Mouse (Mus musculus) small intestine, adult 2 months (tissue): Measurements from ENCODE around the gene Apbb2. TPM values are rescaled to one million over a fixed set of nuclear protein-coding genes. Genes with fewer than 3 reads are reported as not detected.

Experiments used
- H3K27ac ChIP-seq: fragments of 200-500 bp; 2 replicates; pipeline ENCODE4 v1.5.1; 2012; ENCODE audit warnings: low read depth, low read length, control low read depth, inconsistent platforms; ENCODE audit not compliant: insufficient read depth
- H3K27me3 ChIP-seq: fragments of 200-500 bp; 2 replicates; pipeline ENCODE4 v1.6.1; 2012; ENCODE audit warnings: mild to moderate bottlenecking, moderate library complexity, low read length, inconsistent platforms; ENCODE audit not compliant: control insufficient read depth, insufficient read depth
- H3K36me3 ChIP-seq: fragments of 200-500 bp; 2 replicates; pipeline ENCODE4 v1.6.1; 2012; ENCODE audit warnings: mild to moderate bottlenecking, low read length, control low read depth, inconsistent platforms; ENCODE audit not compliant: control insufficient read depth, insufficient read depth
- H3K4me1 ChIP-seq: fragments of 200-500 bp; 2 replicates; pipeline ENCODE4 v1.6.1; 2012; ENCODE audit warnings: low read length, inconsistent platforms, mixed read lengths; ENCODE audit not compliant: control insufficient read depth, insufficient read depth, insufficient read length
- H3K4me3 ChIP-seq: fragments of 200-500 bp; 2 replicates; pipeline ENCODE4 v1.5.1; 2012; ENCODE audit warnings: low read depth, mild to moderate bottlenecking, control low read depth, inconsistent platforms, low read length, moderate library complexity
- CTCF ChIP-seq: fragments of 200-500 bp; IDR thresholded peaks from 2 replicates; pipeline ENCODE4 v1.5.1; 2012; ENCODE audit warnings: low read depth, mild to moderate bottlenecking, control low read depth, inconsistent platforms, low read length, moderate library complexity, mixed read lengths; ENCODE audit not compliant: insufficient replicate concordance, insufficient read length; ENCODE audit errors: extremely low read depth
- POLR2A ChIP-seq: fragments of 200-500 bp; IDR thresholded peaks from 2 replicates; pipeline ENCODE4 v1.6.1; 2012; ENCODE audit warnings: low read depth, mild to moderate bottlenecking, control low read depth, inconsistent platforms, low read length, moderate library complexity
- WGBS: fragments of 180-500 bp; shearing (Covaris S2); methylation state at CpG from one replicate; pipeline ENCODE4 v1.1.7; 2018; 5-methylcytosine and 5-hydroxymethylcytosine counted together
- polyA plus RNA-seq: library from polyadenylated mRNA; depleted of rRNA; stranded (reverse); fragments of >200 nt; gene quantifications from 2 replicates; pipeline ENCODE4 v1.2.3, GENCODE M21; 2012

The Apbb2 gene
- polyA plus RNA-seq, 1 experiment = 8.3 TPM

DNA sequence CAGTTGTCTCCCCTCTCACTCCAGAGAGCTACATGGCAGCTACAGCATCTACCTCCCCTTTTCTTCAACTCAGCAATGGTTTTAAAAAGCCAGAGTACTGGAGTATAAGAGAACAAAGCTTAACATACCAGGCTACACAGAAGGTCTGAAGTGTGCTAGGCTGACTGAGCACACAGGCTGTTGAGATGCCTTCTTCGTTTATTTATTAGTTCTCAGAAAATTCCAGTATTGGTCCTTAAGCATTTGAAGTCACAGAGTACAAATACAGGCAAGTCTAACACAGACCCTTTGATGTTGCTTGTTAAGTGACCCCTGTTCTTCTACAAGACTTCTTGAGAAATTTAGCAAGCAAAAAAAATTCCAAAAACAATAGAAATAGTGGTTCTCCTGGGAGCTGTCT, 120.4 kb downstream of the Apbb2 start:
- no peak overlapping the region for H3K27ac ChIP-seq
- WGBS = 43% methylated on average over 1 of the region's 1 CpGs
- no peaks in the 10 kb centered on the region for H3K27me3 ChIP-seq
- TF ChIP-seq POLR2A (no peak), CTCF (no peak)
- no peaks in the 10 kb centered on the region for H3K4me1 ChIP-seq
- no peak overlapping the region for H3K4me3 ChIP-seq
- 0 out of 2 replicates have a peak, but pooled peaks cover 3% of the 10 kb centered on the region for H3K36me3 ChIP-seq

DNA sequence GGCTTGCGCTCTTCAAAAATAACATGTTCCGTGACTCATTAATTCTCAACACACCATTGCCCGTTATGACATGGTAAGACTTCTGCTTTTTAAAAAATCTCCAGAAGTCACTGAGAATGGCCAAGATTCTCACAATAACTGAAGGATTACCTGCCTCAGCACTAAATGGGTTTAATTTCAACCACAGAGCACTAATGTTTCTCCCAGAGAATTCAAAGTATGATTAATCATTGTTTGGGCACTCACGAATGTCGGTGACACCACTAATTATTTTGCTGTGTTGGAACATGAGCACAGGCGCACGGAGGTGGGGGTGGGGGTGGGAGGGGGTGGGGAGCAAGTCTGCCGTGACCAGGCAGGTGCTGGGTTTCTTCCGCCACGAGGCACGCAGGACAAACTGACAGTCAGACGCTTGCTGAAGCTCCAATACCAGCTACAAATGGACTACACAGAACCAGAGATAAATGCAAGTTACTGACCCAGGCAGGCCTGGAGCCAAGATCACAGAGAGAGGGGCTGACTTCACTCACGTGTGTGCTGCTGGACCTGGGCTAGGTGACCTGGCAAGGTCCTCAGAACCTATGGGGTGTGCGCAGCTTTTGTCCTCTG, 121.0 kb downstream of the Apbb2 start:
- H3K4me1 ChIP-seq = no peaks in the 10 kb centered on the region

DNA sequence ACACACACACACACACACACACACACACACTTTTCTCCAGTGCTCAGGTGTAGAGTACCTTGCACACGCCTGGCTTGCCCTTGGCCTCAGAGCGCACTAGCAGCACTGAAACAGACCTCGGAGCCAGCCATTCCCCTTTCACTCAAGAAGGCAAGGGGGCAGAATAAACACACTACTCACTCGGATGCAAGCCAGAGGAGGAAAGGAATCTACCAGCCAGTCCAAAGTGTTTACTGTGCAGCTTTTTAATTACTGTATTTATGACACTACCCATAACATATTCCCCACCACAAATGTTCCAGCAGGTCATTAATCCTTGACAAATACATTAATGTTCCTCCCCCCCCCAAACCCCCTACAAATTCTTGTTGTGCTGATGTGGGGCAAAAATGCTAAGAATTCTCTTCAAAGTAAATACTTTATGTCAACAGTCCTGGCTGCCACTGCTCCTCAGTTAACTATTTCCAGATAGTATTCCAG, 121.7 kb downstream of the Apbb2 start:
- no peak overlapping the region for H3K27ac ChIP-seq
- H3K4me3 ChIP-seq = no peak overlapping the region
- H3K27me3 ChIP-seq = no peaks in the 10 kb centered on the region
- WGBS = 59% methylated on average over 4 of the region's 4 CpGs
- TF ChIP-seq CTCF (no peak), POLR2A (no peak)
- 0 out of 2 replicates have a peak, but pooled peaks cover 3% of the 10 kb centered on the region for H3K36me3 ChIP-seq
- no peaks in the 10 kb centered on the region for H3K4me1 ChIP-seq

More for the DNA sequence above, 121.0 kb downstream of the Apbb2 start:
- 69% methylated on average over 14 of the region's 14 CpGs for WGBS
- H3K27ac ChIP-seq = no peak overlapping the region
- H3K27me3 ChIP-seq = no peaks in the 10 kb centered on the region
- H3K36me3 ChIP-seq = 0 out of 2 replicates have a peak, but pooled peaks cover 3% of the 10 kb centered on the region
- TF ChIP-seq POLR2A (no peak), CTCF (no peak)
- H3K4me3 ChIP-seq = no peak overlapping the region

DNA sequence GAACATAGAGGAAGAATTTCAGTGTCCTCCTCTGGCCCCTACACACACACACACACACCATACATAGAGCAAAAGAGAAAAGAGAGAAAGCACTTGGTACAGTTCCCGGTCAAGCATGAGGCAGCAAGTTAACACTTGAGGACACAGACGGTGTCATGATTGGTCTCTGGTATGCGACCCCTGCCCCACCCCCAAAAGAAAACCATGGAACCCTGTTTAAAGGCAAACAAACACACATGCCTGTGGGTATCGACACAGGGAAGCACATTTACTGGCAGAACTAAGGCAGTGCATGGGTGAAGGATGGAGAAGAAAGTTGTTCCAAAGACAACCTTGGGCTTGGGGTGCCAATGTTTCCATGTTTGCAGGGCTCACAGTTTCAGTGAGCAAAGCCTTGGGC, 123.9 kb downstream of the Apbb2 start:
- Histone ChIP-seq H3K36me3 (no peaks in the 10 kb centered on the region), H3K4me1 (no peaks in the 10 kb centered on the region), H3K27me3 (no peaks in the 10 kb centered on the region), H3K4me3 (no peak overlapping the region), H3K27ac (no peak overlapping the region)
- WGBS = 70% methylated on average over 4 of the region's 4 CpGs
- TF ChIP-seq CTCF (no peak), POLR2A (no peak)

GRCm38 (mm10) chr5:66492563-66492960, 126.0 kb downstream of the Apbb2 start:
- TF ChIP-seq POLR2A = no peak
- TF ChIP-seq CTCF = no peak
- H3K36me3 ChIP-seq = no peaks in the 10 kb centered on the region
- H3K4me1 ChIP-seq = no peaks in the 10 kb centered on the region
- WGBS = 83% methylated on average over 4 of the region's 4 CpGs
- H3K27me3 ChIP-seq = no peaks in the 10 kb centered on the region
- no peak overlapping the region for H3K4me3 ChIP-seq
- H3K27ac ChIP-seq = no peak overlapping the region

DNA sequence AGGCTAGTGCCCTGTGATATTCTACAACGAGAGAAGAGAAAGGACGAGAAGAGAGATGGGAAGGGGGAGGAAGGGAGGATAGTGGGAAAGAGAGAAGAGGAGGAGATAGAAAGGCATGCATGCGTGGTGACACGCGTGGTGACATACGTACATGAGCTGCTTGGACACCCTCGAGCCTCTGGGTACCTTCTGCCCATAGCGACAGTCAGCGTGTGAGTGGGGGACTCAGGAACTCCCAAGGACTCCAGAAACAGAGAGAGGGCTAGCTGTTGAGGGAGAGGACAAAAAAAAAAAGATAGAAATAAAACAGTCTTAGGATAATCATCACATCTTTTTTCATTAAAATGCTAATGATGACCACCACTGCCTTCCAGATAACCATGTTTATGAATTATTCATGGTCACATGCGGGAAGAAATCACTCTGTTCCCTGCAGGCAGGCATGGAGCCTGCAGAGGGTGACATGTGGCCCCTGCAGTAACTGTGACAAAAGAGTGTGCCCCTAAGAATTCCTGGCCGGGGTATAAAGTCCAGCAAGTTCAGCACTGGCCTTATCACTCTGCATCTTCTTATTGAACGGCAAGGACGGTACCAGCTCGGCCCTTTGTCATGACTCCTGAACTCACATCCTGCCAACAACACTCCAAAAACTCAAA, 126.5 kb downstream of the Apbb2 start:
- Histone ChIP-seq H3K27ac (no peak overlapping the region), H3K36me3 (no peaks in the 10 kb centered on the region), H3K4me1 (no peaks in the 10 kb centered on the region), H3K27me3 (no peaks in the 10 kb centered on the region), H3K4me3 (no peak overlapping the region)
- 80% methylated on average over 14 of the region's 14 CpGs for WGBS
- TF ChIP-seq POLR2A (no peak), CTCF (no peak)

DNA sequence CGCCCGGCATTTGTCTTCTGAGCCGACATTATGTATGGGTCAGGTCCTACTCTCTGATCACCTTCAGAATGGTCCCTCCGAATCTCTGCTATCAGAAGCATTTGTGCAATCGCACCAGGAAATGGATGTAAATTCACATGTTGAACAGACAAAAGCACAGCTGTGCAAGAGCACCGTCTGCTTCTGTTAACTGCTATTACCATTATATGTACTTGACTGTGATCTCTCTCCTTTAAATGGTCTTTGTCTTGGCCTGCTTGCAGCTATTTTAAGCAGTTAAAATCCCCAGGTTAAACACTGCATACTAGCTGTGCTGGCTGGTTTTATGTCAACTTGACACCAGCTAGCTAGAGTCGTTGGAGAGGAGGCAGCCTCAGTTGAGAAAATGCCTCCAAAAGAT, 132.6 kb downstream of the Apbb2 start:
- H3K4me3 ChIP-seq = no peak overlapping the region
- H3K36me3 ChIP-seq = no peaks in the 10 kb centered on the region; the same call in 1 of the 2 replicates
- H3K27ac ChIP-seq = no peak overlapping the region
- WGBS = 84% methylated on average over 7 of the region's 7 CpGs
- no peaks in the 10 kb centered on the region for H3K4me1 ChIP-seq
- TF ChIP-seq POLR2A (no peak), CTCF (no peak)
- H3K27me3 ChIP-seq = no peaks in the 10 kb centered on the region
